Mouse (Mus musculus): Measurements from ENCODE around the gene Ccdc17.

Ccdc17 gene

GRCm38 (mm10) chr4:116596379-116596778, at the start of gene Ccdc17:
Gene Ccdc17 (plus strand): TSS chr4:116596654.
- no peak for DNase-seq (ENCODE audit: low spot score in 2 of 2)

- DNase-seq (ENCODE audit: low spot score in 2 of 2), result no peak
Measured at GRCm38 (mm10) chr4:116550432-116550831, 46.0 kb upstream of the Ccdc17 start.

- DNase-seq (ENCODE audit: low spot score in 2 of 2), result no peak
Measured at GRCm38 (mm10) chr4:116553035-116553434, 43.4 kb upstream of the Ccdc17 start.

- peak; percentile 66 to 78 for DNase-seq (ENCODE audit: low spot score in 2 of 2)
Measured at GRCm38 (mm10) chr4:116555413-116556300, 40.8 kb upstream of the Ccdc17 start, which contains the start of gene Tmem69. Gene Tmem69 (minus strand): TSS chr4:116555936.

- DNase-seq (ENCODE audit: low spot score in 2 of 2), result peak; percentile 93 to 94
Measured at GRCm38 (mm10) chr4:116556561-116557305, 39.7 kb upstream of the Ccdc17 start.

- peak; percentile 96 to 97 for DNase-seq (ENCODE audit: low spot score in 2 of 2)
Measured at GRCm38 (mm10) chr4:116557306-116558121, 38.9 kb upstream of the Ccdc17 start, which contains the start of gene Gpbp1l1. Gene Gpbp1l1 (plus strand): TSS chr4:116557658.

GRCm38 (mm10) chr4:116558151-116558882, 38.1 kb upstream of the Ccdc17 start:
- peak in 1 of 2 experiments; percentile 1 for DNase-seq (ENCODE audit: low spot score in 2 of 2)

- DNase-seq (ENCODE audit: low spot score in 2 of 2), result no peak
Measured at GRCm38 (mm10) chr4:116595793-116596192, 661 bp upstream of the Ccdc17 start.

- DNase-seq (ENCODE audit: low spot score in 2 of 2), result peak; percentile 74 to 81
Measured at GRCm38 (mm10) chr4:116596978-116597881, 776 bp downstream of the Ccdc17 start.

- no peak for DNase-seq (ENCODE audit: low spot score in 2 of 2)
Measured at GRCm38 (mm10) chr4:116612621-116613020, 16.2 kb downstream of the Ccdc17 start.

GRCm38 (mm10) chr4:116615237-116615636, 18.8 kb downstream of the Ccdc17 start:
- no peak for DNase-seq (ENCODE audit: low spot score in 2 of 2)

GRCm38 (mm10) chr4:116624831-116625230, 28.4 kb downstream of the Ccdc17 start:
- DNase-seq (ENCODE audit: low spot score in 2 of 2), result no peak

GRCm38 (mm10) chr4:116626658-116627358, 30.4 kb downstream of the Ccdc17 start:
- peak; percentile 70 for DNase-seq (ENCODE audit: low spot score in 2 of 2)

GRCm38 (mm10) chr4:116627359-116627716, 30.9 kb downstream of the Ccdc17 start:
- DNase-seq (ENCODE audit: low spot score in 2 of 2), result peak; percentile 94

- peak; percentile 89 to 90 for DNase-seq (ENCODE audit: low spot score in 2 of 2)
Measured at GRCm38 (mm10) chr4:116627722-116628662, 31.5 kb downstream of the Ccdc17 start, which contains the start of gene Nasp. Gene Nasp (minus strand): TSS chr4:116627941.

GRCm38 (mm10) chr4:116635197-116635596, 38.7 kb downstream of the Ccdc17 start:
- DNase-seq (ENCODE audit: low spot score in 2 of 2), result no peak

GRCm38 (mm10) chr4:116638821-116639220, 42.4 kb downstream of the Ccdc17 start:
- DNase-seq (ENCODE audit: low spot score in 2 of 2), result no peak

- DNase-seq (ENCODE audit: low spot score in 2 of 2), result no peak
Measured at GRCm38 (mm10) chr4:116642071-116642470, 45.6 kb downstream of the Ccdc17 start.
